Mouse (Mus musculus) liver, postnatal 0 days (tissue): ENCODE results near the gene Abhd6.

ENCODE experiments used
- CTCF ChIP-seq: sonication (generic); IDR thresholded peaks from 2 replicates; pipeline ENCODE4 v1.5.1; 2016; ENCODE audit warnings: antibody characterized with exemption, low read depth
- EP300 ChIP-seq: IDR thresholded peaks from 2 replicates; pipeline ENCODE4 v1.6.1; 2016; ENCODE audit warnings: antibody characterized with exemption, low read depth, mild to moderate bottlenecking

GRCm38 (mm10) chr14:8020546-8020945 lies 17.8 kb downstream of the Abhd6 start:
- no peak for TF ChIP-seq CTCF
- no peak for TF ChIP-seq EP300
